Mouse (Mus musculus) E14TG2a.4 (cell line): Measurements from ENCODE around the gene Pheta1.

Source experiments
- CTCF ChIP-seq: conservative IDR thresholded peaks from 2 replicates; pipeline ENCODE4 v1.5.1; 2014; ENCODE audit warnings: low read length
- NANOG ChIP-seq: IDR thresholded peaks from 2 replicates; pipeline ENCODE4 v1.6.1; 2014; ENCODE audit warnings: borderline replicate concordance, low read length, mixed read lengths

DNA sequence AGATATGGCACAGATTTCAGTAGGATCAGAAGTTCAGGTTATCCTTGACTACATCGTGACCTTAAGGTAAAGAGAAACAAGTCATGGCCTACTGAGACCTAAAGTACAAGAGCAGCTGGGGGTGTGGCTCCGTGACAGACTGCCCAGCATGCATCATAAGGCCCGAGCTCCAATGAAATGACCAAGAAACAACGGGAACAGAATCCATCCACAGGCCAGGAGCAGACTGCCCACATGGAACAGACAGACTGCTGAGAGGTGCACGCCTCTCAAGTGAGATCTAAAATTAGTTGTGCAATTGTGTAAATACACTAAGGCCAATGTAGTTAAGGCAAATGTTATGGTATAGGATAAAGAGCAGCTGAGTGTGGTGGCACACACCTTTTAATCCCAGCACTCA lies 27.2 kb upstream of the Pheta1 start:
- no peak for TF ChIP-seq CTCF
- no peak for TF ChIP-seq NANOG
